Mouse (Mus musculus): ENCODE results near the gene Cfap36. TPM values are rescaled to one million over a fixed set of nuclear protein-coding genes. Genes with fewer than 3 reads are reported as not detected.

The Cfap36 gene
- polyA plus RNA-seq, 1 experiment from 2014 or later, result 33.0 TPM

DNA sequence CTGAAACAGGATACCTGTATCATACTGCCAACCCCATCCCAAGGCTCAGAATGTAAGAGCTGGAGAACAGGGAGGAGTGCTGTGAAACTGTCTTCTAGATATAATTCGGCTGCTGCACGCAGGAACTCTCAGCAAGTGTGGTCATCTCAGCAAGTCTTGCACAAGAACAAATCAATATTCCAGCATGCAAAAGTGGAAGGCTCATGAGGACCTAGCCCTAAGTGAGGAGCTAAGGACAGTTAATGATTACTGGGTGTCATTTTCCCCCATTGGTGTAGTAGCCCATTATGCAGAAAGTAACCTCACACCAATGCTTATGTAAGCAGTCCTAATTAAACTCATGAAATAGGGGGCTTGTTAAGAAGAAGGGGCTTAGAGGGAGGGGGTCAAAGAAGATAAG is 18.3 kb downstream of the Cfap36 start:
- 89% methylated on average over 2 of the region's 2 CpGs for WGBS (ENCODE audit: missing documents)
- Histone ChIP-seq H3K79me2 (ENCODE audit: inconsistent target) (no peaks in the 10 kb centered on the region), H3K27ac (no peak overlapping the region), H3K36me3 (ENCODE audit: inconsistent target) (peaks cover 29% of the 10 kb centered on the region), H3K4me3 (ENCODE audit: inconsistent target) (no peak overlapping the region)

DNA sequence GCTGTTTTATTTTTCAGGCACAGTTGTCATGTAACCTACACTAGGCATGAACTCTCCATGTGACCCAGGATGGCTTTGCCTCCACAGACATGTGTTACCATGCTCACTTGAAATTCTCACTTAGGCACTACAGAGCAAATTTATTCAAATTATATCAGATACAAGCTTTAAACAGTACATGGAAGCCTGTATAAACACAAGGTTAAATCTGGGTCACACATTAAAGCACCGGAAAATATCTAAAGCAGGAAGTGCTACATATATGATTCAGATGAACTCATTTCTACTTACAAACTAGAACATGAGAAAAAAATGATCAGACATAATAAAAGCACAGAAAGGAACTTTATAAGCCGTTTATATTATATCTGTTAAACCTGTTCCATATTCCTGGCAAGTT is 22.5 kb downstream of the Cfap36 start:
- WGBS (ENCODE audit: missing documents), result 96% methylated on average over 2 of the region's 2 CpGs
- Histone ChIP-seq H3K79me2 (ENCODE audit: inconsistent target) (no peaks in the 10 kb centered on the region), H3K36me3 (ENCODE audit: inconsistent target) (peaks cover 63% of the 10 kb centered on the region), H3K4me3 (ENCODE audit: inconsistent target) (no peak overlapping the region), H3K27ac (no peak overlapping the region)

- H3K79me2 ChIP-seq (ENCODE audit: inconsistent target), result no peaks in the 10 kb centered on the region
- no peak overlapping the region for H3K4me3 ChIP-seq (ENCODE audit: inconsistent target)
- no peak overlapping the region for H3K27ac ChIP-seq
- WGBS (ENCODE audit: missing documents), result 97% methylated on average over 5 of the region's 5 CpGs
- peaks cover 64% of the 10 kb centered on the region; the same call in 1 of the 2 replicates for H3K36me3 ChIP-seq (ENCODE audit: inconsistent target)
These were observed 24.9 kb downstream of the Cfap36 start for GRCm38 (mm10) chr11:29222310-29222709.

GRCm38 (mm10) chr11:29219055-29219454 is 28.2 kb downstream of the Cfap36 start:
- no peaks in the 10 kb centered on the region for H3K79me2 ChIP-seq (ENCODE audit: inconsistent target)
- H3K27ac ChIP-seq, result no peak overlapping the region
- H3K36me3 ChIP-seq (ENCODE audit: inconsistent target), result peaks cover 81% of the 10 kb centered on the region
- no peak overlapping the region for H3K4me3 ChIP-seq (ENCODE audit: inconsistent target)

- Histone ChIP-seq H3K79me2 (ENCODE audit: inconsistent target) (no peaks in the 10 kb centered on the region), H3K27ac (no peak overlapping the region), H3K4me3 (ENCODE audit: inconsistent target) (no peak overlapping the region), H3K36me3 (ENCODE audit: inconsistent target) (peaks cover 78% of the 10 kb centered on the region)
- WGBS (ENCODE audit: missing documents), result 92% methylated on average over 2 of the region's 2 CpGs
These were observed 31.0 kb downstream of the Cfap36 start for GRCm38 (mm10) chr11:29216196-29216595.

- H3K4me3 ChIP-seq (ENCODE audit: inconsistent target), result no peak overlapping the region
- peaks cover 69% of the 10 kb centered on the region for H3K36me3 ChIP-seq (ENCODE audit: inconsistent target)
- WGBS (ENCODE audit: missing documents), result 96% methylated on average over 2 of the region's 2 CpGs
- H3K27ac ChIP-seq, result no peak overlapping the region
- no peaks in the 10 kb centered on the region for H3K79me2 ChIP-seq (ENCODE audit: inconsistent target)
These were observed 37.4 kb downstream of the Cfap36 start for GRCm38 (mm10) chr11:29209774-29210173.

DNA sequence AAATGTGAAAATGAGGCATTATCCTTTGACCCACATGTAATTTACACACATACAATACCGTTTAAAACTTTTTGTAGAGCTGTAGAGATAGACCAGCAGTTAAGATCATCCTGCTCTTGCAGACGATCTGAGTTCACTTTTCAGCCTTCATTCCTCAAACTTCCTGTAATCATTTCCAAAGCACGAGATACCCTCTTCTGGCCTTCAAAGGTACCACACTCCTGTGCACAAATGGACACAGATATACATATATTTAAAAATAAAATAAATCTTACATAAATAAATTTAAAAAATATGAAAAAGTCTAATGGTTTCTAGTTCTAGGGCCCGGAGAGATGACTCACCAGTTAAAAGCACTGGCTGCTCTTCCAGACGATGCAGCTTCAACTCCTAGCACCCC is 43.6 kb downstream of the Cfap36 start:
- H3K4me3 ChIP-seq (ENCODE audit: inconsistent target), result no peak overlapping the region
- H3K36me3 ChIP-seq (ENCODE audit: inconsistent target), result peaks cover 52% of the 10 kb centered on the region
- no peaks in the 10 kb centered on the region for H3K79me2 ChIP-seq (ENCODE audit: inconsistent target)
- no peak overlapping the region for H3K27ac ChIP-seq
- 93% methylated on average over 5 of the region's 5 CpGs for WGBS (ENCODE audit: missing documents)

DNA sequence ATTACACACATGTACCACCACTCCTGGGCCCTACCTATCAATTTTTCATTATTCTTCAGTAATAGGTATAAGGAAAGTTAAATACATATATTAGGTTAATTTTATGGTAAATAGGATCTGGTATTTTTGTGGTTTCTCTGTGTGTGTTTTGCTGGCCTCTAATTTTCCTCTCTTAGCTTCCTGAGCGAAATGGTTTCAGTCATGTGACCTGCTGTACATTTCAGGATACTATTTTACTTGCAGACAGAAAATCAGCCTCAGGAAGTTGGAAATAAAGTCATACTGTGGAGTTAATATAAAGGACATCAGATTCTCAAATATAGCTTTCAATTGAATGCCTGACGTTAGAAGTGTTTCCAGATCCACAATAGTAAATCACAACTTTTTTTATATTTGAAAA is 58.2 kb downstream of the Cfap36 start:
- peak overlapping the region; percentile 31 for H3K27ac ChIP-seq
- peaks cover 25% of the 10 kb centered on the region; the same call in 1 of the 2 replicates for H3K36me3 ChIP-seq (ENCODE audit: inconsistent target)
- 60% methylated on average over 2 of the region's 2 CpGs for WGBS (ENCODE audit: missing documents)
- H3K79me2 ChIP-seq (ENCODE audit: inconsistent target), result peaks cover 99% of the 10 kb centered on the region
- no peak overlapping the region for H3K4me3 ChIP-seq (ENCODE audit: inconsistent target)

DNA sequence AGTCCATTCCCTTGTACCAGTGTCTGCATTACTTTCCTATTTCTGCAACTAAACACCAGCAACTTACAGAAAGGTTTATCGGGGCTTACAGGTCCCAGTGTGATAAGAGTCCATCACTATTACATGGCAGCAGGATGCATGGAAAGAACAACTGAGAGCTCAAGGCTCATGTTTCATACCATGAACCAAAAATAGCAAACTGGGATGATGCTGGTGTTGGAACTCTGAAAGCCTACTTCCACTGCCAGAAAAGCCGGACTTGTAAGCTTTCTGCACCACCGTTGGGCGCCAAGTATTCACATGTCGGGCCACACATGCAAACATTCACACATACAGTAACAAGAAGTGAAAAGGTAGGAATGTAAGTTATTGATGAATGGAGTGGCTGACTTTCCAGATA is 65.5 kb downstream of the Cfap36 start:
- peaks cover 33% of the 10 kb centered on the region for H3K36me3 ChIP-seq (ENCODE audit: inconsistent target)
- H3K79me2 ChIP-seq (ENCODE audit: inconsistent target), result peaks cover 100% of the 10 kb centered on the region
- no peak overlapping the region for H3K4me3 ChIP-seq (ENCODE audit: inconsistent target)
- 88% methylated on average over 2 of the region's 5 CpGs for WGBS (ENCODE audit: missing documents)
- H3K27ac ChIP-seq, result no peak overlapping the region

- Histone ChIP-seq H3K4me3 (ENCODE audit: inconsistent target) (no peak overlapping the region), H3K27ac (no peak overlapping the region), H3K36me3 (ENCODE audit: inconsistent target) (peaks cover 25% of the 10 kb centered on the region), H3K79me2 (ENCODE audit: inconsistent target) (peaks cover 100% of the 10 kb centered on the region)
- 100% methylated on average over 3 of the region's 3 CpGs for WGBS (ENCODE audit: missing documents)
These were observed 66.6 kb downstream of the Cfap36 start for GRCm38 (mm10) chr11:29180657-29181056.

DNA sequence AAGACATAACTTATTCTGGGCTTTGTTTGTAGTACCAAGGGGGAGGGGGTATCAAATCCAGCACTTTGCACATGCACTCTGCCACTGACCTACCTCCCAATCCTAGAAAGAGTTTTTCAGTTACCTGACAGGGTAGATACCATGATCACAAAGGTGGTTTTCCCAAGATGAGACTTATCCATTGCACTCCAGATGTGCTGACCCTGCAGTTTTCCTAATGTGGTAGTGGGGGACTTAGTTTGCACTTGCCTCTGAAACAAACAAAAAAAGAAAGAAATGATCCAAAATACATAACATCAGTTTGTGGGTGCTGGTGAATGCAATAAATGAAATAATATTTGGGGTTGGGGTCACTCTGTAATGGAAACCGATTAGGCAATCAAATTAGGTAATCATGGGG is 67.9 kb downstream of the Cfap36 start:
- no peak overlapping the region for H3K4me3 ChIP-seq (ENCODE audit: inconsistent target)
- WGBS (ENCODE audit: missing documents), result 100% methylated on average over 1 of the region's 1 CpGs
- H3K36me3 ChIP-seq (ENCODE audit: inconsistent target), result peaks cover 25% of the 10 kb centered on the region
- H3K27ac ChIP-seq, result no peak overlapping the region
- peaks cover 100% of the 10 kb centered on the region for H3K79me2 ChIP-seq (ENCODE audit: inconsistent target)

DNA sequence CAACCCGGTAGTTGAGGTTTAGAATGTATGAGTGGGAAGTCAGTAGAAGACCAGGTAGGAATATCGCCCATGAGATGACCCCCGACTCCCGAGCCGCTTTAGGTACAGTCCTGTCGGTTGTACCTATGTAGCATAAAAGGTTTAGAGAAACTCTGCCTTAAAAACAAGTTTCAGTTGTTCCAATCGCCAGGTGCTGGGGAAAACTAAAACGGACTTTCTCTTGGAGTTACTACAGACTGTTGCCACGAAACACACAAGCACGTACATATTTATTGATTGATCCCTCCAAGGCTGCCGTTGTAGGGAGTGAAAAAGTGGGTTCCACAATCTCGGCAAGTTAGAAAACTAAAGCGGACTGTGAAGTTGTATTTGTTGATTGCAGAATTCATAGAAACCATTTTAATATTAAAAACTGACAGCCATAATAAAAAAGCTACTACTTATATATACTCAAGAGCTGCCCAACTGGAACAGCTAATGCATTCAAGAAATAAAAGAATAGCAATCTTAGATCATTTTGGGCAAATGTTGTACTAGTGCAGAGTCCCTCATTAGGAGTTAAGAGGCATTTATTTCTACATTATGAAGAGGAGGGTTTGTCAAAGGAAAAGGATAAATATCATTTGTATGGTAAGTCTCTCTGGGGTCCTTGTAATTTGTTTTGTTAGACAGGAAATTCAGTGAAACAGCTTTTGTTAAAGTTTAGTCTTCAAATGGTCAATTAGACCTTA is 73.3 kb downstream of the Cfap36 start:
- Histone ChIP-seq H3K27ac (peak overlapping the region; percentile 94), H3K36me3 (ENCODE audit: inconsistent target) (peaks cover 14% of the 10 kb centered on the region; the same call in 1 of the 2 replicates), H3K79me2 (ENCODE audit: inconsistent target) (peaks cover 69% of the 10 kb centered on the region), H3K4me3 (ENCODE audit: inconsistent target) (peak overlapping the region; percentile 99)
- whole genome bisulfite sequencing (ENCODE audit: missing documents), result 4% methylated on average over 12 of the region's 13 CpGs

DNA sequence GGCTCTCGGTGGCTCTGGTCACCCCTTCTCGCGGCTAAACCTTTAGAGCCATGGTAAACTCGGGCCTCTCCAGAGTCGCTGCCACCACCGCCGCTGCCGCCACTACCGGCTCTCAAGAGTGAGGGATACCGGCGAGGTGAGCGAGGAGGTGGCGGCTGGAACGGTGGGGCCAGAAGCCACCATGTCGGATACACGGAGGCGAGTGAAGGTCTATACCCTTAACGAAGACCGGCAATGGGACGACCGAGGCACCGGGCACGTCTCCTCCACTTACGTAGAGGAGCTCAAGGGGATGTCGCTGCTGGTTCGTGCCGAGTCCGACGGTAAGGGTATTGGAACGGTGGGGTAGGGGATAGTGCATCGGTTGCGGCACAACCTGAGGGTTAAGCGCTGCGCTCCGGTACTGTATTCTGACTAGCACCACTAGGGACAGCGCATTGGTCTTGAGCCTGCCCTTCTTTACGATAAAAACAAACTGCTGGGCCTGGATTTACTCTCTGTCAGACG is 74.0 kb downstream of the Cfap36 start:
- Histone ChIP-seq H3K27ac (peak overlapping the region; percentile 94), H3K36me3 (ENCODE audit: inconsistent target) (peaks cover 11% of the 10 kb centered on the region; the same call in 1 of the 2 replicates), H3K79me2 (ENCODE audit: inconsistent target) (peaks cover 62% of the 10 kb centered on the region), H3K4me3 (ENCODE audit: inconsistent target) (peak overlapping the region; percentile 99)
- 0% methylated on average over 38 of the region's 38 CpGs for WGBS (ENCODE audit: missing documents)

DNA sequence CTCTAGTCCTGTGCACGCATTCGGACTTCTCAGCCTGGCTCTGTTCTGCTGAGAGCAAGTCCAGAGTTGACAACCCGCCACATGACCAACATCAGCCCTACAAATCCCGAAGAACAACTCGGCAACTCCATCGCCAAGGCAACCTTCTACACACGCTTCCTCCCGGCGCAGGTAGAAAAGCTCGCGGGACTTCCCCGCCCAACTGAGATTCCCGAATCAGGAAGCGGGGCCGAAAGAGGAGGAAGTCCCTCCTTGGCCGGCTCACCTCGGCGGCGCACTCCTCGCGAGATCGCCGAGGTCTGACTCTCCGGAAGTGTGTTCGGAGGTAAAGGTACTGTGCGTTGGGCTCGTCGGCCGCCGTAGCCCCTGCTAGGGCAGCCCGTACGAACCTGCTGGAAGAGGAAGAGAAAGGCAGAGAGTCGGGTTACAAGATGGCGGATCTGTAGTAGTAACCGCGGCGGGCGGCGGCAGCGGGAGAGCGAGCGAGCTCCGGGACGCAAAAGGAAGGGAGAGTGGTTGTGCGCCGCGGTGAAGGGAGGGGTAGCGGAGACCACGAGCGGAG is 74.6 kb downstream of the Cfap36 start, which contains the start of gene Ppp4r3b:
Gene Ppp4r3b (plus strand): TSS at position 328 of the 562 bp plus-strand sequence.
- peaks cover 6% of the 10 kb centered on the region; the same call in 1 of the 2 replicates for H3K36me3 ChIP-seq (ENCODE audit: inconsistent target)
- 1% methylated on average over 50 of the region's 50 CpGs for WGBS (ENCODE audit: missing documents)
- H3K79me2 ChIP-seq (ENCODE audit: inconsistent target), result peaks cover 56% of the 10 kb centered on the region
- peak within 1 kb of the TSS; percentile 94 for H3K27ac ChIP-seq
- peak within 1 kb of the TSS; percentile 99 for H3K4me3 ChIP-seq (ENCODE audit: inconsistent target)

- H3K27ac ChIP-seq, result peak overlapping the region; percentile 94
- WGBS (ENCODE audit: missing documents), result under 1% methylated on average over 34 of the region's 34 CpGs
- peaks cover 50% of the 10 kb centered on the region for H3K79me2 ChIP-seq (ENCODE audit: inconsistent target)
- peak overlapping the region; percentile 99 for H3K4me3 ChIP-seq (ENCODE audit: inconsistent target)
- no peaks in the 10 kb centered on the region for H3K36me3 ChIP-seq (ENCODE audit: inconsistent target)
These were observed 75.2 kb downstream of the Cfap36 start for GRCm38 (mm10) chr11:29171959-29172391.
